Mouse (Mus musculus): ENCODE results near the gene Zfp865.

DNA sequence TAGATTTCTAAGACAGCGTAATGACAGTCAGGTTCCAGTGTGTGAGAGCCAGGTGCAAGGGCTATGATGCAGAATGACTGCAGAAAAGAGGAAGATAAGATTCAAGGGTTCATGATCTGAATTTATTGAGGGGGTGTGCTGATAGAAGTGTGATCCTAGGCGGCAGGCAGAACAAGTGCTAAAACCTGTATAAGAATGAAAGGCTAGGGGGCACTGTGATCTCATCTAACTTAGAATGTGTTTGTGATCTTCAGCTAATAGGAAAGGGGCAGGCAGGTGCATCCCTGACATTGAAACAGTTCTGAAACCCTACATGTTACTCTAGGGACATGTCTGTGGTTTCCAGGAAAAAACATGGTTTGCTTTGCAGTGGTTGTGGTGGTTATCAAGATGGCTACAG lies 25.9 kb downstream of the Zfp865 start:
- no peak for TF ChIP-seq MYOD1 (IDR thresholded peaks at IDR 0.05; ENCODE audit: control insufficient read depth in 1 of 3, insufficient read length in 2 of 3, low read depth in 2 of 3)
- no peak for TF ChIP-seq POLR2A (IDR thresholded peaks at IDR 0.05; ENCODE audit: insufficient read length, low read depth)
- TF ChIP-seq USF1 (IDR thresholded peaks at IDR 0.05; ENCODE audit: low read depth) = no peak
- TF ChIP-seq MAX (IDR thresholded peaks at IDR 0.05; ENCODE audit: low read depth) = no peak
- no peak for TF ChIP-seq TCF12 (IDR thresholded peaks at IDR 0.05; ENCODE audit: insufficient read depth, poor library complexity, severe bottlenecking)
- no peak for TF ChIP-seq REST (IDR thresholded peaks at IDR 0.05; ENCODE audit: insufficient read depth, insufficient read length)
- TF ChIP-seq POLR2AphosphoS2 (IDR thresholded peaks at IDR 0.05; ENCODE audit: insufficient read length, low read depth) = no peak
- no peak for TF ChIP-seq E2F4 (IDR thresholded peaks at IDR 0.05; ENCODE audit: insufficient read depth)
- no peak for TF ChIP-seq MYOG (IDR thresholded peaks at IDR 0.05; ENCODE audit: control insufficient read depth in 1 of 3, insufficient read depth in 1 of 3, insufficient read length in 2 of 3, low read depth in 2 of 3)
- TF ChIP-seq CEBPB (IDR thresholded peaks at IDR 0.05; ENCODE audit: insufficient read depth, poor library complexity, severe bottlenecking) = no peak

Data from myocyte (in vitro differentiated cells).